Mouse (Mus musculus): Measurements from ENCODE around the gene Ubald2. TPM values are rescaled to one million over a fixed set of nuclear protein-coding genes. Genes with fewer than 3 reads are reported as not detected.

The Ubald2 gene
- polyA plus RNA-seq, 1 experiment: 377 TPM

GRCm38 (mm10) chr11:116430723-116431427, 3.0 kb upstream of the Ubald2 start:
- Histone ChIP-seq H3K36me3 (ENCODE audit: control insufficient read depth) (peaks cover 14% of the 10 kb centered on the region), H3K27me3 (ENCODE audit: control insufficient read depth) (no peaks in the 10 kb centered on the region), H3K4me1 (ENCODE audit: control insufficient read depth) (peaks cover 63% of the 10 kb centered on the region), H3K9me3 (ENCODE audit: control insufficient read depth, low read length) (no peaks in the 10 kb centered on the region), H3K4me3 (replicated peaks) (peak overlapping the region; percentile 54)
- TF ChIP-seq GATA1 (IDR thresholded peaks at IDR 0.05; ENCODE audit: low read length) (no peak), TAL1 (IDR thresholded peaks at IDR 0.05; ENCODE audit: low read length) (no peak)

GRCm38 (mm10) chr11:116431428-116432077, 2.3 kb upstream of the Ubald2 start:
- Histone ChIP-seq H3K4me1 (ENCODE audit: control insufficient read depth) (peaks cover 70% of the 10 kb centered on the region), H3K27me3 (ENCODE audit: control insufficient read depth) (no peaks in the 10 kb centered on the region), H3K4me3 (replicated peaks) (peak overlapping the region; percentile 54), H3K9me3 (ENCODE audit: control insufficient read depth, low read length) (no peaks in the 10 kb centered on the region), H3K36me3 (ENCODE audit: control insufficient read depth) (peaks cover 21% of the 10 kb centered on the region)
- no peak for TF ChIP-seq GATA1 (IDR thresholded peaks at IDR 0.05; ENCODE audit: low read length)
- no peak for TF ChIP-seq TAL1 (IDR thresholded peaks at IDR 0.05; ENCODE audit: low read length)

GRCm38 (mm10) chr11:116432127-116432526, 1.8 kb upstream of the Ubald2 start:
- Histone ChIP-seq H3K4me3 (replicated peaks) (no peak overlapping the region), H3K4me1 (ENCODE audit: control insufficient read depth) (peaks cover 76% of the 10 kb centered on the region), H3K9me3 (ENCODE audit: control insufficient read depth, low read length) (no peaks in the 10 kb centered on the region), H3K27me3 (ENCODE audit: control insufficient read depth) (no peaks in the 10 kb centered on the region), H3K36me3 (ENCODE audit: control insufficient read depth) (peaks cover 26% of the 10 kb centered on the region)
- TF ChIP-seq TAL1 (IDR thresholded peaks at IDR 0.05; ENCODE audit: low read length): no peak
- no peak for TF ChIP-seq GATA1 (IDR thresholded peaks at IDR 0.05; ENCODE audit: low read length)

- Histone ChIP-seq H3K9me3 (ENCODE audit: control insufficient read depth, low read length) (no peaks in the 10 kb centered on the region), H3K4me1 (ENCODE audit: control insufficient read depth) (peaks cover 82% of the 10 kb centered on the region), H3K36me3 (ENCODE audit: control insufficient read depth) (peaks cover 33% of the 10 kb centered on the region), H3K27me3 (ENCODE audit: control insufficient read depth) (no peaks in the 10 kb centered on the region), H3K4me3 (replicated peaks) (peak overlapping the region; percentile 87)
- no peak for TF ChIP-seq TAL1 (IDR thresholded peaks at IDR 0.05; ENCODE audit: low read length)
- no peak for TF ChIP-seq GATA1 (IDR thresholded peaks at IDR 0.05; ENCODE audit: low read length)
Observed at GRCm38 (mm10) chr11:116432593-116433355, 1.1 kb upstream of the Ubald2 start.

GRCm38 (mm10) chr11:116434287-116434966, 533 bp downstream of the Ubald2 start:
- H3K27me3 ChIP-seq (ENCODE audit: control insufficient read depth): no peaks in the 10 kb centered on the region
- H3K4me1 ChIP-seq (ENCODE audit: control insufficient read depth): peaks cover 73% of the 10 kb centered on the region
- peak overlapping the region; percentile 87 for H3K4me3 ChIP-seq (replicated peaks)

GRCm38 (mm10) chr11:116434967-116435752, 1.3 kb downstream of the Ubald2 start:
- peaks cover 52% of the 10 kb centered on the region for H3K36me3 ChIP-seq (ENCODE audit: control insufficient read depth)
- peak overlapping the region; percentile 87 for H3K4me3 ChIP-seq (replicated peaks)
- no peak for TF ChIP-seq GATA1 (IDR thresholded peaks at IDR 0.05; ENCODE audit: low read length)
- TF ChIP-seq TAL1 (IDR thresholded peaks at IDR 0.05; ENCODE audit: low read length): no peak
- H3K27me3 ChIP-seq (ENCODE audit: control insufficient read depth): no peaks in the 10 kb centered on the region
- no peaks in the 10 kb centered on the region for H3K9me3 ChIP-seq (ENCODE audit: control insufficient read depth, low read length)
- H3K4me1 ChIP-seq (ENCODE audit: control insufficient read depth): peaks cover 72% of the 10 kb centered on the region

More at GRCm38 (mm10) chr11:116434287-116434966, 533 bp downstream of the Ubald2 start:
- TF ChIP-seq TAL1 (IDR thresholded peaks at IDR 0.05; ENCODE audit: low read length) (no peak), GATA1 (IDR thresholded peaks at IDR 0.05; ENCODE audit: low read length) (no peak)
- no peaks in the 10 kb centered on the region for H3K9me3 ChIP-seq (ENCODE audit: control insufficient read depth, low read length)
- peaks cover 44% of the 10 kb centered on the region for H3K36me3 ChIP-seq (ENCODE audit: control insufficient read depth)

GRCm38 (mm10) chr11:116435992-116436724, 2.3 kb downstream of the Ubald2 start:
- TF ChIP-seq GATA1 (IDR thresholded peaks at IDR 0.05; ENCODE audit: low read length): no peak
- TF ChIP-seq TAL1 (IDR thresholded peaks at IDR 0.05; ENCODE audit: low read length): no peak
- peaks cover 62% of the 10 kb centered on the region for H3K36me3 ChIP-seq (ENCODE audit: control insufficient read depth)
- H3K4me3 ChIP-seq (replicated peaks): peak overlapping the region; percentile 87
- H3K9me3 ChIP-seq (ENCODE audit: control insufficient read depth, low read length): no peaks in the 10 kb centered on the region
- H3K27me3 ChIP-seq (ENCODE audit: control insufficient read depth): no peaks in the 10 kb centered on the region
- H3K4me1 ChIP-seq (ENCODE audit: control insufficient read depth): peaks cover 70% of the 10 kb centered on the region

All from erythroblast, embryonic 14.5 days (primary cell).